Mouse (Mus musculus): ENCODE measurements around the gene D230025D16Rik. TPM values are rescaled to one million over a fixed set of nuclear protein-coding genes. Genes with fewer than 3 reads are reported as not detected.
"Not testable (repeated sequence)": the region's sequence is repeated elsewhere in the genome, so short reads cannot be mapped to it uniquely, and the experiment has no call there.

The D230025D16Rik gene
- 5.0 and 17.2 TPM in 2 replicates for polyA plus RNA-seq (2011; ENCODE audit: insufficient read depth, insufficient read length, low replicate concordance, missing spikeins)

- WGBS: 4% methylated on average over 34 of the region's 34 CpGs
- Histone ChIP-seq H3K27ac (ENCODE audit: control insufficient read depth, insufficient read depth, low read depth, low read length, poor library complexity) (peak within 1 kb of the TSS; percentile 89), H3K4me1 (ENCODE audit: control insufficient read depth, insufficient read depth, low read length) (peaks cover 1% of the 10 kb centered on the region; the same call in 1 of the 2 replicates), H3K4me3 (replicated peaks; ENCODE audit: control insufficient read depth, low read depth, low read length) (peak within 1 kb of the TSS; percentile 89)
- TF ChIP-seq POLR2A (IDR thresholded peaks at IDR 0.05; ENCODE audit: borderline replicate concordance, control insufficient read depth, low read depth, low read length) (peak; percentile 90), CTCF (IDR thresholded peaks at IDR 0.05; ENCODE audit: control insufficient read depth, insufficient read depth, low read length) (no peak)
Measured at GRCm38 (mm10) chr8:105224413-105225271, at the start of gene D230025D16Rik. D230025D16Rik (plus strand) TSS chr8:105225145.

- 82% methylated on average over 3 of the region's 3 CpGs for WGBS
- not testable (repeated sequence) for H3K4me1 ChIP-seq (ENCODE audit: control insufficient read depth, insufficient read depth, low read length); H3K27ac ChIP-seq (ENCODE audit: control insufficient read depth, insufficient read depth, low read depth, low read length, poor library complexity); H3K4me3 ChIP-seq (replicated peaks; ENCODE audit: control insufficient read depth, low read depth, low read length)
Measured at GRCm38 (mm10) chr8:105175287-105175686, 49.7 kb upstream of the D230025D16Rik start.

GRCm38 (mm10) chr8:105178211-105178800 lies 46.6 kb upstream of the D230025D16Rik start:
- Histone ChIP-seq H3K27ac (ENCODE audit: control insufficient read depth, insufficient read depth, low read depth, low read length, poor library complexity) (no peak overlapping the region), H3K4me1 (ENCODE audit: control insufficient read depth, insufficient read depth, low read length) (no peaks in the 10 kb centered on the region), H3K4me3 (replicated peaks; ENCODE audit: control insufficient read depth, low read depth, low read length) (no peak overlapping the region)
- 83% methylated on average over 6 of the region's 6 CpGs for WGBS
- TF ChIP-seq POLR2A (IDR thresholded peaks at IDR 0.05; ENCODE audit: borderline replicate concordance, control insufficient read depth, low read depth, low read length): no peak
- TF ChIP-seq CTCF (IDR thresholded peaks at IDR 0.05; ENCODE audit: control insufficient read depth, insufficient read depth, low read length): no peak

- 60% methylated on average over 1 of the region's 1 CpGs for WGBS
Measured at GRCm38 (mm10) chr8:105182201-105182600, 42.7 kb upstream of the D230025D16Rik start.

GRCm38 (mm10) chr8:105186467-105187005 lies 38.4 kb upstream of the D230025D16Rik start:
- Histone ChIP-seq H3K27ac (ENCODE audit: control insufficient read depth, insufficient read depth, low read depth, low read length, poor library complexity) (no peak overlapping the region), H3K4me3 (replicated peaks; ENCODE audit: control insufficient read depth, low read depth, low read length) (no peak overlapping the region), H3K4me1 (ENCODE audit: control insufficient read depth, insufficient read depth, low read length) (no peaks in the 10 kb centered on the region)
- WGBS: 72% methylated on average over 1 of the region's 1 CpGs
- no peak for TF ChIP-seq CTCF (IDR thresholded peaks at IDR 0.05; ENCODE audit: control insufficient read depth, insufficient read depth, low read length)
- TF ChIP-seq POLR2A (IDR thresholded peaks at IDR 0.05; ENCODE audit: borderline replicate concordance, control insufficient read depth, low read depth, low read length): no peak

More at GRCm38 (mm10) chr8:105182201-105182600, 42.7 kb upstream of the D230025D16Rik start:
- no peak overlapping the region for H3K4me3 ChIP-seq (replicated peaks; ENCODE audit: control insufficient read depth, low read depth, low read length)
- TF ChIP-seq CTCF (IDR thresholded peaks at IDR 0.05; ENCODE audit: control insufficient read depth, insufficient read depth, low read length): no peak
- H3K27ac ChIP-seq (ENCODE audit: control insufficient read depth, insufficient read depth, low read depth, low read length, poor library complexity): no peak overlapping the region
- no peaks in the 10 kb centered on the region for H3K4me1 ChIP-seq (ENCODE audit: control insufficient read depth, insufficient read depth, low read length)

- 82% methylated on average over 5 of the region's 5 CpGs for WGBS
- H3K27ac ChIP-seq (ENCODE audit: control insufficient read depth, insufficient read depth, low read depth, low read length, poor library complexity): no peak overlapping the region
- H3K4me3 ChIP-seq (replicated peaks; ENCODE audit: control insufficient read depth, low read depth, low read length): no peak overlapping the region
- no peak for TF ChIP-seq CTCF (IDR thresholded peaks at IDR 0.05; ENCODE audit: control insufficient read depth, insufficient read depth, low read length)
- no peak for TF ChIP-seq POLR2A (IDR thresholded peaks at IDR 0.05; ENCODE audit: borderline replicate concordance, control insufficient read depth, low read depth, low read length)
- H3K4me1 ChIP-seq (ENCODE audit: control insufficient read depth, insufficient read depth, low read length): no peaks in the 10 kb centered on the region
Measured at GRCm38 (mm10) chr8:105192182-105192581, 32.8 kb upstream of the D230025D16Rik start.

- Histone ChIP-seq H3K27ac (ENCODE audit: control insufficient read depth, insufficient read depth, low read depth, low read length, poor library complexity) (no peak overlapping the region), H3K4me1 (ENCODE audit: control insufficient read depth, insufficient read depth, low read length) (no peaks in the 10 kb centered on the region), H3K4me3 (replicated peaks; ENCODE audit: control insufficient read depth, low read depth, low read length) (no peak overlapping the region)
- WGBS: 74% methylated on average over 1 of the region's 1 CpGs
- TF ChIP-seq CTCF (IDR thresholded peaks at IDR 0.05; ENCODE audit: control insufficient read depth, insufficient read depth, low read length) (no peak), POLR2A (IDR thresholded peaks at IDR 0.05; ENCODE audit: borderline replicate concordance, control insufficient read depth, low read depth, low read length) (no peak)
Measured at GRCm38 (mm10) chr8:105205748-105206147, 19.2 kb upstream of the D230025D16Rik start.

GRCm38 (mm10) chr8:105206766-105207275 lies 18.1 kb upstream of the D230025D16Rik start:
- H3K27ac ChIP-seq (ENCODE audit: control insufficient read depth, insufficient read depth, low read depth, low read length, poor library complexity): no peak overlapping the region
- 81% methylated on average over 7 of the region's 7 CpGs for WGBS
- no peaks in the 10 kb centered on the region for H3K4me1 ChIP-seq (ENCODE audit: control insufficient read depth, insufficient read depth, low read length)
- no peak overlapping the region for H3K4me3 ChIP-seq (replicated peaks; ENCODE audit: control insufficient read depth, low read depth, low read length)
- no peak for TF ChIP-seq POLR2A (IDR thresholded peaks at IDR 0.05; ENCODE audit: borderline replicate concordance, control insufficient read depth, low read depth, low read length)
- TF ChIP-seq CTCF (IDR thresholded peaks at IDR 0.05; ENCODE audit: control insufficient read depth, insufficient read depth, low read length): no peak

Measured in bone marrow, adult 2 months (tissue).